Mouse (Mus musculus): ENCODE measurements around the gene Pkhd1. TPM values are rescaled to one million over a fixed set of nuclear protein-coding genes. Genes with fewer than 3 reads are reported as not detected.

The Pkhd1 gene
- polyA plus RNA-seq, 1 experiment, result not detected

DNA sequence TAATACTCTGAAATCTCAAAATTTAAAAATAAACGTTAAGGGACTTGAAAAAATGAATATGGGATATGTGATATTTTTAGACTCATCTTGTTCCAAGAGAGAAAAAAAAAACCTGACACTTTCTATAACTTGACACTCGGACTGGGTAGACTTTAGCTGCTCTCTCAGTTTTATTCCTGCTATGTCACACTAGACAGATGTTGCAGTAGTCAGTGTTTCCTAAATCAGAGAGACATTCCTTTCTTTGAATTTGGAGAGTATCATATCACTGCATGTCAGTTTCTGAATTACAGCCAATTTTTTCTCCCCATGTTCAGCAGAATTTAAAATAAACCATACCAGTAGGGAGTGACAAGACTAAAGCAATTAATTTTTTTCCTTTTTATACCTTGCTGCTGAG, 2.7 kb upstream of the Pkhd1 start:
- H3K27ac ChIP-seq (ENCODE audit: insufficient read depth, low read length), result peak overlapping the region; percentile 65; the same call in 1 of the 2 replicates
- no peak for TF ChIP-seq CTCF (IDR thresholded peaks at IDR 0.05; ENCODE audit: borderline replicate concordance, insufficient read depth, low read length)
- TF ChIP-seq POLR2A (IDR thresholded peaks at IDR 0.05; ENCODE audit: low read depth, low read length), result no peak
- H3K4me1 ChIP-seq (ENCODE audit: control insufficient read depth, insufficient read depth, low read length), result no peaks in the 10 kb centered on the region
- no peak overlapping the region for H3K4me3 ChIP-seq (ENCODE audit: insufficient read depth, low read length)

GRCm38 (mm10) chr1:20619363-20619762, 1.5 kb upstream of the Pkhd1 start:
- Histone ChIP-seq H3K27ac (ENCODE audit: insufficient read depth, low read length) (peak overlapping the region; percentile 42), H3K4me1 (ENCODE audit: control insufficient read depth, insufficient read depth, low read length) (no peaks in the 10 kb centered on the region), H3K4me3 (ENCODE audit: insufficient read depth, low read length) (no peak overlapping the region)
- no peak for TF ChIP-seq POLR2A (IDR thresholded peaks at IDR 0.05; ENCODE audit: low read depth, low read length)
- no peak for TF ChIP-seq CTCF (IDR thresholded peaks at IDR 0.05; ENCODE audit: borderline replicate concordance, insufficient read depth, low read length)

GRCm38 (mm10) chr1:20612643-20613042, 5.2 kb downstream of the Pkhd1 start:
- Histone ChIP-seq H3K4me1 (ENCODE audit: control insufficient read depth, insufficient read depth, low read length) (no peaks in the 10 kb centered on the region), H3K27ac (ENCODE audit: insufficient read depth, low read length) (no peak overlapping the region), H3K4me3 (ENCODE audit: insufficient read depth, low read length) (no peak overlapping the region)
- TF ChIP-seq CTCF (IDR thresholded peaks at IDR 0.05; ENCODE audit: borderline replicate concordance, insufficient read depth, low read length), result no peak
- TF ChIP-seq POLR2A (IDR thresholded peaks at IDR 0.05; ENCODE audit: low read depth, low read length), result no peak

DNA sequence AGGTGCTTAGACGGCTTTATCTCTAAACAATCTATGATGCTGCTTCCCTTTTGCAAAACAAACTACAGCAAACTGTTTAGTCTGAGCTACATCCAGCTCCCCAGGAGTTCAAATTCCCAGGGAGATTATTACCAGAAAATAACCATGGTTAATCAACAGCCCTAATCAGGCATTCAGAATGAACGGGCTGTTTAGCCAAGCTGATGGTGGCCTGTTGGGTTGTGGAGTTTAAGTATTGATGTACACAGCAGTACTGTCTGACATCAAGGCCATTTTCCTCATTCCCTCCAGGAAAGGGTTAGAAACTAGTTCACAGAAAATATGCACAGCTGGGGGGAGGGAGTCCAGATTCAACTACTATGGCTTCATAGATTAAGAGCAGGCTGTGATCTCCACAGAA, 12.4 kb downstream of the Pkhd1 start:
- H3K27ac ChIP-seq (ENCODE audit: insufficient read depth, low read length), result no peak overlapping the region
- H3K4me1 ChIP-seq (ENCODE audit: control insufficient read depth, insufficient read depth, low read length), result no peaks in the 10 kb centered on the region
- H3K4me3 ChIP-seq (ENCODE audit: insufficient read depth, low read length), result no peak overlapping the region
- TF ChIP-seq CTCF (IDR thresholded peaks at IDR 0.05; ENCODE audit: borderline replicate concordance, insufficient read depth, low read length) (no peak), POLR2A (IDR thresholded peaks at IDR 0.05; ENCODE audit: low read depth, low read length) (no peak)

GRCm38 (mm10) chr1:20590488-20590887, 27.4 kb downstream of the Pkhd1 start:
- H3K4me3 ChIP-seq (ENCODE audit: insufficient read depth, low read length), result no peak overlapping the region
- no peak for TF ChIP-seq POLR2A (IDR thresholded peaks at IDR 0.05; ENCODE audit: low read depth, low read length)
- TF ChIP-seq CTCF (IDR thresholded peaks at IDR 0.05; ENCODE audit: borderline replicate concordance, insufficient read depth, low read length), result no peak
- H3K4me1 ChIP-seq (ENCODE audit: control insufficient read depth, insufficient read depth, low read length), result no peaks in the 10 kb centered on the region
- no peak overlapping the region for H3K27ac ChIP-seq (ENCODE audit: insufficient read depth, low read length)

- no peak overlapping the region for H3K27ac ChIP-seq (ENCODE audit: insufficient read depth, low read length)
- TF ChIP-seq POLR2A (IDR thresholded peaks at IDR 0.05; ENCODE audit: low read depth, low read length) (no peak), CTCF (IDR thresholded peaks at IDR 0.05; ENCODE audit: borderline replicate concordance, insufficient read depth, low read length) (no peak)
- H3K4me3 ChIP-seq (ENCODE audit: insufficient read depth, low read length), result no peak overlapping the region
- H3K4me1 ChIP-seq (ENCODE audit: control insufficient read depth, insufficient read depth, low read length), result no peaks in the 10 kb centered on the region
Measured at GRCm38 (mm10) chr1:20571469-20571868, 46.4 kb downstream of the Pkhd1 start.

- Histone ChIP-seq H3K27ac (ENCODE audit: insufficient read depth, low read length) (no peak overlapping the region), H3K4me3 (ENCODE audit: insufficient read depth, low read length) (no peak overlapping the region), H3K4me1 (ENCODE audit: control insufficient read depth, insufficient read depth, low read length) (no peaks in the 10 kb centered on the region)
- TF ChIP-seq POLR2A (IDR thresholded peaks at IDR 0.05; ENCODE audit: low read depth, low read length) (no peak), CTCF (IDR thresholded peaks at IDR 0.05; ENCODE audit: borderline replicate concordance, insufficient read depth, low read length) (no peak)
Measured at GRCm38 (mm10) chr1:20569430-20569829, 48.4 kb downstream of the Pkhd1 start.

DNA sequence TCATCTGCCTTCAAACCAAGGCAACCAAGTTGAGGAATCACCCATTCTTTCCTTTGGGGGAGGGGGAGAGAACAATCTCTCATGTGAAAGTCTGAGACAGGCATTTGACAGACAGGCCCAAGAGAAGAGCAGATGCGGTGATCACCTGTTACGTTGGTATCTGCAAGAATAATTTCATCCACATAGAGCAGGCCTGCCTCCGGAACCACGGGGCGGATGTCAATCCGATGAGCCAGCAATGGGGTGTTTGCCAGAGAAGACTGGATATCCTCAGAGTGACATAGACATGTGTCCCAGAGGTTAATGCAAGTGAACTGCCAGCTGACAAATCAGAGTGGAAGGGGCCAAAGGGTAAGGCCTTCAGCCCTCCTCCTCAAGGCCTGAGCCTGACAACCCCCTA, 59.4 kb downstream of the Pkhd1 start:
- H3K27ac ChIP-seq (ENCODE audit: insufficient read depth, low read length), result no peak overlapping the region
- no peaks in the 10 kb centered on the region for H3K4me1 ChIP-seq (ENCODE audit: control insufficient read depth, insufficient read depth, low read length)
- H3K4me3 ChIP-seq (ENCODE audit: insufficient read depth, low read length), result no peak overlapping the region
- no peak for TF ChIP-seq POLR2A (IDR thresholded peaks at IDR 0.05; ENCODE audit: low read depth, low read length)
- no peak for TF ChIP-seq CTCF (IDR thresholded peaks at IDR 0.05; ENCODE audit: borderline replicate concordance, insufficient read depth, low read length)

- Histone ChIP-seq H3K4me1 (ENCODE audit: control insufficient read depth, insufficient read depth, low read length) (no peaks in the 10 kb centered on the region), H3K27ac (ENCODE audit: insufficient read depth, low read length) (no peak overlapping the region), H3K4me3 (ENCODE audit: insufficient read depth, low read length) (no peak overlapping the region)
- TF ChIP-seq POLR2A (IDR thresholded peaks at IDR 0.05; ENCODE audit: low read depth, low read length) (no peak), CTCF (IDR thresholded peaks at IDR 0.05; ENCODE audit: borderline replicate concordance, insufficient read depth, low read length) (peak; percentile 84; the same call in 1 of the 2 replicates)
Measured at GRCm38 (mm10) chr1:20554398-20554797, 63.5 kb downstream of the Pkhd1 start.

- TF ChIP-seq CTCF (IDR thresholded peaks at IDR 0.05; ENCODE audit: borderline replicate concordance, insufficient read depth, low read length), result no peak
- TF ChIP-seq POLR2A (IDR thresholded peaks at IDR 0.05; ENCODE audit: low read depth, low read length), result no peak
- no peaks in the 10 kb centered on the region for H3K4me1 ChIP-seq (ENCODE audit: control insufficient read depth, insufficient read depth, low read length)
- no peak overlapping the region for H3K4me3 ChIP-seq (ENCODE audit: insufficient read depth, low read length)
- H3K27ac ChIP-seq (ENCODE audit: insufficient read depth, low read length), result no peak overlapping the region
Measured at GRCm38 (mm10) chr1:20551334-20551733, 66.5 kb downstream of the Pkhd1 start.

- Histone ChIP-seq H3K4me3 (ENCODE audit: insufficient read depth, low read length) (no peak overlapping the region), H3K4me1 (ENCODE audit: control insufficient read depth, insufficient read depth, low read length) (no peaks in the 10 kb centered on the region), H3K27ac (ENCODE audit: insufficient read depth, low read length) (no peak overlapping the region)
- TF ChIP-seq CTCF (IDR thresholded peaks at IDR 0.05; ENCODE audit: borderline replicate concordance, insufficient read depth, low read length) (no peak), POLR2A (IDR thresholded peaks at IDR 0.05; ENCODE audit: low read depth, low read length) (no peak)
Measured at GRCm38 (mm10) chr1:20544526-20544925, 73.3 kb downstream of the Pkhd1 start.
